Mouse (Mus musculus) CD4-positive helper T cell, adult 2 months (primary cell): ENCODE results near the gene Bbox1.

Experiments
- DNase-seq: peaks from one replicate; pipeline ENCODE4 v3.0.0-alpha.2; 2012; ENCODE audit warnings: low read depth, missing footprints, low spot score

Gene Bbox1

DNA sequence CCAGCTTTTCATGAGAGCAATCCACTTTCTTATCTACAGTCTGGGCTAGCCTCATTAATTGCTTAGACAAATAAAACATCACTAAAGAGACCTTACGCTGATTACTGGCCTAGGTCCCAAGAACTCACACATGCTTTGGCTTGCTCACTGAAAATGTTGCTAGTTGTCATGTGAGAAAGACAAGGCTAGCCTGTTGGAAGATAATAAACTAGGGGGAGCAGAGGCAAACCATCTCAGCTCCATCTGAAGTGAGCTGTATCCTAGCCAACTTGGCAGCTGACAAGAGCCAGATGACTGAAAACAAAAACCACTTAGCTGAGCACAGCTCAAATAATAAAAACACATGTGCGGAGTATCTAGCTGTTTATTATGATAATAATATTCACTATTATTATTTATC, 40.2 kb downstream of the Bbox1 start:
- DNase-seq, result no peak

GRCm38 (mm10) chr2:110269281-110269680, 45.1 kb downstream of the Bbox1 start:
- DNase-seq, result no peak

DNA sequence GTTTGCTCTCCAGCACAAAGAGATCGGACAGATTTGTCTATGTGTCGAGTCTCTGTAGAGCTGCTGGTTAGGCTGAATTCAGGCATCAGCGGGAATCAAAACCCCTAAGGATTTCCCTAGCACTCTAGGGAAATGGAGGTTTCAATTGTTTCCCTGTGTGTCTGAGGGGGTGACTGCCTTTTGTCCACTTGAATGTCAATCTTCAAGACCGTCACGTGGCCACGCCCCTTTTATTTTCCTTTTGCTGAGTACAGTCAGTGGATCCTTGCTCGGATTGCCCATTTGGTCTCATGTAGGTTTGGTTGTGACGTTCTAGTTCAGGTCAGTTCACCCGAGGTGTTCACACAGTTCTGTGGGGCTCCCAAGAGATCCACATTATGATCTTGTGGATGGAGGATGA, 82.1 kb downstream of the Bbox1 start:
- DNase-seq, result no peak

- DNase-seq, result no peak
These were observed 83.6 kb downstream of the Bbox1 start for GRCm38 (mm10) chr2:110230753-110231152.

DNA sequence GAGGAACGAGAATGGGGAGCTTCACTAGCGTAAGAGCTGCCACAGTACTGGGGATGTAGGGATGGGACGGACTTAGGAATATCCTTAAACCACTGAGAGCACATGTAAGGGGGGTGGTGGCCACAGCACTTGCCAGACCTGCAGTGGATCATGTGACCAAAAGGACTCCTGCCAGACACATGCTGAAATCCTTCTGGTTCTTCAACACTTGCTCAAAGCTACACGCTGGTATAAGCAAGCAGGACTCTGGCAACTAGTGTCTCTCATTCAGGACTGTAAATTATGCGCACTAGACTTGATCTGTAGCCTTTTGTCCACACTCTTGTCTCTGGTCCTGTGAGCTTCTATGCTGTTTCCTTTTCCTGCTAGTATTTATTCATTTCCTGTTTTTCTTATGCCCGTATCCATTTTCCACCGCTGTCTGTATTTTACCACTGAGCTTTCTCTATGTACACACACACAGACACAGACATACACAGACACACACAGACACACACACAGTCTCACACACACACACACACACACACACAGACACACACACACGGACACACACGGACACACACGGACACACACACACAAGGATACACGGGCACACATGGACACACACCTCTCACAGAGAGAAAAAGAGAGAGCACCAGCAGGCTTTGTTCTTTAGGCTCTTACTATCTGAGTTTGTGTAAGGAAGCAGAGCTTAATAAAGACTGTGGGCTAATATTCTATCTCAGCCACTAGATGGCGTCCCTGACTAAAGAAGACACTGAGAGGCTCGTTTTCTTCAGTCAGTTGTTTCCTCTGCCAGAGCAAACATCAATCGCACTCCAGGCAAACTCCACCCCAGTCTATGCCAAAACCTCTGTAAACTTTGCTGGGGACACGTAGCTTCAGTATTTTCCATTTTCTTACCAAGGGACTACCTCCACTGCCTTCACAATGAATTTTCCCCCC, 84.9 kb downstream of the Bbox1 start:
- DNase-seq, result no peak

DNA sequence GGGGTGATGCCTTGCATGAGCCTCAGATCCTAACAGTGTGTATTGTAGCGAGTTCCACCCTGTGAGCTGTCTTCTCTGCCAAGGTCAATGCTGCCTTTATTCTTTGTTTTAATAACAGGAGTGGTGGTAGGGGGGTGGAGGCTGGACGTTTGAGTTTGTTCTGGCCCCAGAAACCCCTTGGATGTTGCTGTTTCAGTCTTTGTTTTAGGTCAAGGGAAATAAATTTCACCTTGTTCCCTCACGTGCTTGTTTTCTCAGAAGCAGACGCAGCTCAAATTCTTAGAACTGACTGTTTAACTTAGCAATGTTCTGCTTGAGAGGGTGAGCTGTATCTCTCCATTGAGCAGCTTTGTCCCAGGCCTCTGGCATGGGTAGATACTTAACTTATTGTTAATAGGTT, 87.9 kb downstream of the Bbox1 start:
- DNase-seq, result no peak

DNA sequence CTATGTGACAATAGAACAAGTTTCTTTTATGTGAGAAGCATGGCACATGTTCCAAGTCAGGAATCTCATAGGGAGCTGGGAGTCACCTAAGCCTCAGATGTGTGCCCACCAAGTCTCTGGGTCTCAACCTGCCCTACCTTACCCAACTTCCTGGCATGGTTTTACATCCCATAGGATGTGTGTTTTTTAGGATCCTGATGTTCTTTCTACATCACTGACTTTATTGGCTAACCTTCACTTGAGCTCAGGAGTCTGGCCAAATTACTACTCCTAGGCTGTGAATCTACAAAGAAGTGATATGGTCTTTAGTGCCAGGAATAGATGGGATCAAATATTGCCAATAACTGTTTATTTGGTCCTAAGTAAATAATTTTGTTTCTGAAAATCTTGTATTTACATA, 88.4 kb downstream of the Bbox1 start:
- DNase-seq, result no peak

DNA sequence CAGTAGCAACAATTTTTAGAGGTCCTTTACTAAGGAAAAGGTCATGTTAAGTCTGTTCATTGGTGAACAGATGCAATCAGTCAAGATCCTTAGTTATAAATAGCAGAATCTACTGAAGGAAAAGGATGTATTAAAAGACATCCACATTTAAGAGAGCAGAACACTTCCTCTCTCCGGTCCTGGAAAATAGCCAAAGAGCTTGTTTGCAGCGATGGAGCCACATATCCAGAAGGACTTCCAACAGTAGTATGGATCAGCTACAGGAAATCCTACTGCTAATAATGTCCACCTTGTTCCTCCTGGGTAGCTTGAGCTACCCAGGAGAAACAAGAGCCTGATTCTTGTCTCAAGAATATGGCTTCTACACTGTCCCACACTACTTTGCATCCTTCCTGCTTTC, 91.6 kb downstream of the Bbox1 start:
- DNase-seq, result no peak

GRCm38 (mm10) chr2:110220492-110220891, 93.9 kb downstream of the Bbox1 start:
- DNase-seq, result no peak

- DNase-seq, result no peak
These were observed 98.7 kb downstream of the Bbox1 start for GRCm38 (mm10) chr2:110215685-110216058.

DNA sequence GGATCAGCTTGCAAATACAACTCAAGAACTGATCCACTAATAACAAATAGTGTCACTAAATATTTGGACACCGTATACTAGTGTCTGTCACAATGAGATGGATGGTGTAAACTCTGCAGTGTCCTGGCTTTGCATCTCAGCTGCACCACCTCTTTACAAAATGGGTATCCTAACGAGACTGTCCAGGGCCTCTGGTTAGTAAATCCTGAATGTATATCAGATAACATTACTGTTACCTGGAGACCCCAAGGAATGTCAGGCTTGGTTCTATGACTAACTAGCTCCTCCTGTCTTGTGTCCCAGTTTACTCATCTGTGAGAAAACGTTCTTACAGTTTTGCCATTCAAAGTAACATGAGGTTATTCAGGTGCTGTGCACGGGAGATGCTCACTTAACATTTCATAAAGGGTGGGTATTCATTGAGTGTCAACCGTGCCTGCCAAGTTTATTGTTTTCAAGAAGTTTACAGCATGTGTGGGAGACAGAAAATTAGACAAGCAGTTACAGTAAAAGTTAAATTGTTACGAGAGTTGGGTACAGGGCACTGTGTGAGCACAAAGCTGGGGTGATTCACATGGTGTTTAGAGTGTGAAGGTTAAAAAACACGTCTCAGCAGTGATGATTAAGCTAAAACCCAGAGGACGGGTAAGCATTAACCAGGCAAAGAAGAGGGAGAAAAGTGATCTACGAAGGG, 99.2 kb downstream of the Bbox1 start:
- no peak for DNase-seq

- DNase-seq, result no peak
These were observed 100.1 kb downstream of the Bbox1 start for GRCm38 (mm10) chr2:110214278-110214677.
